Mouse (Mus musculus) heart, adult 2 months (tissue): ENCODE measurements around the gene Olfr328. TPM values are rescaled to one million over a fixed set of nuclear protein-coding genes. Genes with fewer than 3 reads are reported as not detected.
A peak's percentile ranks its signal among the peaks of the same experiment; 100 is the strongest.
"Not testable (repeated sequence)": the region's sequence is repeated elsewhere in the genome, so short reads cannot be mapped to it uniquely, and the experiment has no call there.

Experiments
- DNase-seq, 2 experiments: peaks; one replicate each; pipeline ENCODE4 v3.0.0; 2021
- H3K27ac ChIP-seq: fragments of 200-600 bp; 2 replicates; pipeline ENCODE4 v1.8.1; 2022
- H3K27me3 ChIP-seq: fragments of 200-500 bp; 2 replicates; pipeline ENCODE4 v1.6.1; 2012; ENCODE audit warnings: mild to moderate bottlenecking, low read length, inconsistent platforms, mixed read lengths; ENCODE audit not compliant: control insufficient read depth, insufficient read depth
- H3K36me3 ChIP-seq: fragments of 200-500 bp; 2 replicates; pipeline ENCODE4 v1.6.1; 2012; ENCODE audit warnings: low read length, inconsistent platforms; ENCODE audit not compliant: control insufficient read depth, insufficient read depth
- H3K4me1 ChIP-seq: fragments of 200-500 bp; 2 replicates; pipeline ENCODE4 v1.6.1; 2011; ENCODE audit warnings: low read length; ENCODE audit not compliant: control insufficient read depth, insufficient read depth
- H3K4me3 ChIP-seq: fragments of 200-600 bp; 2 replicates; pipeline ENCODE4 v1.8.1; 2022
- H3K79me2 ChIP-seq: fragments of 200-500 bp; replicated peaks from 2 replicates; pipeline ENCODE4 v1.6.1; 2012; ENCODE audit warnings: mild to moderate bottlenecking, inconsistent platforms, low read length, moderate library complexity, mixed read lengths; ENCODE audit not compliant: control insufficient read depth, insufficient read depth
- H3K9ac ChIP-seq: fragments of 200-500 bp; 2 replicates; pipeline ENCODE4 v1.6.1; 2012; ENCODE audit warnings: low read depth, mild to moderate bottlenecking, control low read depth, inconsistent platforms, low read length, mixed read lengths
- CTCF ChIP-seq: fragments of 200-600 bp; IDR thresholded peaks from 2 replicates; pipeline ENCODE4 v1.8.1; 2022; ENCODE audit warnings: antibody characterized with exemption, mild to moderate bottlenecking, moderate library complexity
- EP300 ChIP-seq: fragments of 200-500 bp; IDR thresholded peaks from 2 replicates; pipeline ENCODE4 v1.6.1; 2011; ENCODE audit warnings: low read depth, low read length, control low read depth; ENCODE audit not compliant: insufficient read depth
- POLR2A ChIP-seq: fragments of 200-500 bp; IDR thresholded peaks from 2 replicates; pipeline ENCODE4 v1.6.1; 2011; ENCODE audit warnings: mild to moderate bottlenecking, low read depth, low read length, control low read depth; ENCODE audit not compliant: insufficient read depth
- WGBS: fragments of 180-500 bp; shearing (Covaris S2); methylation state at CpG from one replicate; pipeline ENCODE4 v1.1.7; 2018; 5-methylcytosine and 5-hydroxymethylcytosine counted together
- intact Hi-C: fragments of 180-260 bp; cut with DNase I; formaldehyde crosslinking; loops from one replicate; pipeline ENCODE4 v1.15.1; 2025
- polyA plus RNA-seq: library from polyadenylated mRNA; depleted of rRNA; stranded (reverse); fragments of >200 nt; gene quantifications from 2 replicates; pipeline ENCODE4 v1.2.3, GENCODE M21; 2012; rRNA removed
- total RNA-seq, 2 experiments: library from RNA; stranded (reverse); gene quantifications; 2 replicates each; pipeline ENCODE4 v1.2.3; 2021

The Olfr328 gene
- total and polyA plus RNA-seq, 3 experiments, result not detected

- 57% methylated on average over 5 of the region's 5 CpGs for WGBS
- Histone ChIP-seq H3K36me3 (no peaks in the 10 kb centered on the region), H3K9ac (no peak within 1 kb of the TSS), H3K79me2 (no peaks in the 10 kb centered on the region), H3K27ac (no peak within 1 kb of the TSS), H3K4me1 (no peaks in the 10 kb centered on the region), H3K4me3 (no peak within 1 kb of the TSS), H3K27me3 (no peaks in the 10 kb centered on the region)
- TF ChIP-seq EP300 (no peak), POLR2A (no peak), CTCF (no peak)
- intact Hi-C loops, result no loop called here
- no peak for DNase-seq
Measured at GRCm38 (mm10) chr11:58546322-58546721, 9.1 kb downstream of the Olfr328 start, which contains the start of gene Olfr329-ps. Gene Olfr329-ps, minus strand, starts transcription at chr11:58546422.

DNA sequence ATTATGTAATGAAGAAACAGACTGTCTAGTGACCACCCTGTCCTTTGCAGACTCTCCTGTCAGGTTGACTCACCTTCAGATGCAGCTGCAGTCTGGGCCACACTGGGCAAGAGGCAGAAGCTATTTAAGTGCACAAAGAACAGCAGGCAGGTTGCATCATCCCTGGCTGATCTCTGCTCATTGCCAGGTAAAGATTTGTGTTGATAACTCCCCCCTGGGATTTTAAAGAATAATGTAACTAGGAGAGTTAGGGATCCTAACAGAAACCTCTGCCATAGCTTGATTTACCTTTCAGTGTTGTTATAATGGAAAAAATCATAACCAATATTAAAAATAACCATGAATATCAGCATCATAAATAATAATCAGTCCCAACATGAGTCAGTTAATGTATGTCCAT lies 20.7 kb downstream of the Olfr328 start, which contains the start of gene Olfr330:
Gene Olfr330, minus strand, starts transcription at position 101 of the 400 bp plus-strand sequence.
- H3K27me3 ChIP-seq, H3K36me3 ChIP-seq, H3K79me2 ChIP-seq, H3K4me1 ChIP-seq, H3K4me3 ChIP-seq, H3K9ac ChIP-seq, H3K27ac ChIP-seq, DNase-seq, intact Hi-C loops: not testable (repeated sequence)

- intact Hi-C loops, H3K4me1 ChIP-seq, H3K79me2 ChIP-seq, H3K27me3 ChIP-seq, H3K36me3 ChIP-seq, H3K4me3 ChIP-seq, H3K9ac ChIP-seq, H3K27ac ChIP-seq: not testable (repeated sequence)
- 87% methylated on average over 8 of the region's 9 CpGs for WGBS
- DNase-seq, result peak; percentile 8 to 33
Measured at GRCm38 (mm10) chr11:58519756-58520155, 35.7 kb downstream of the Olfr328 start.

DNA sequence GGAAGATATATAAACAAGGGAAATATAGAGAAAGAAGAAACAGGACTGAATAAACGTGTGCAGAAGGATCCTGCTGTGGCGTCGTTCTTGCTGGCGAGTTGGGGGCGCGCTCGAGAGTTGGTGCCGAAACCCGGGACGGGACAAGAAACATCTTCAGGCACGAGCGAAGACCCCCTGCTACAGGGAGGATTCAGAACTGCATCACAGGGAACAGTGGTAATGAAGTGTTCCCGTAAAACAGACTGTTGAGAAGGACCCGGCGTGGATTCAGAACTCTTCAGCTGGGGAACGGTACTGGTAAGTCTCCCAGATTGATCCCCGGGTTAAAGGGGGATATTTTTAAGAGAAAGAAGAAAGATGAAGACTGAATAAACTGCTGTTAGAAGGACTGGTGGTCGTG lies 36.5 kb downstream of the Olfr328 start:
- H3K27me3 ChIP-seq, intact Hi-C loops, H3K4me1 ChIP-seq, H3K4me3 ChIP-seq, H3K36me3 ChIP-seq, H3K9ac ChIP-seq, H3K27ac ChIP-seq, H3K79me2 ChIP-seq: not testable (repeated sequence)
- peak; percentile 61 to 77 for DNase-seq
- 93% methylated on average over 18 of the region's 18 CpGs for WGBS

DNA sequence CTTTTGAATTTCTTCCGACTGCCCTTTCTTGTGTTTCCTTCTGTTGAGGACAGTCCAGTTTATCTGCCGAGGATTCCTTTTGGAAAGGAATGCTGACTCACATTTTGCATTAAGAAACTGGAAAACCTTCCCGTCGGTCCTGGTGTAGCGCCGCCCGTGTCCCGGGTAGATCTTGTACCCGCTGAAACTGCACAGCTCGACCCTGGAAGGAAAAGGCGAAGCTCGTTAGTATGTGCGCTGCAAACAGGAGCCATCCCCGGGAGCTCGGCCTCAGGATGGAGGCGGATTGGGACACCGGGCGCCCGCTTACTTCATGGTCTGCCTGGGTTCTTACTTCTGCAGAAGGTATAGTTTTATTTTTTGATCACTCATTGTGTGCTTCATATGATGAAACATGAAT lies 46.4 kb downstream of the Olfr328 start:
- H3K27me3 ChIP-seq, intact Hi-C loops, H3K79me2 ChIP-seq, H3K4me3 ChIP-seq, H3K27ac ChIP-seq, H3K9ac ChIP-seq, H3K4me1 ChIP-seq, DNase-seq, H3K36me3 ChIP-seq: not testable (repeated sequence)
- WGBS, result 79% methylated on average over 19 of the region's 19 CpGs

GRCm38 (mm10) chr11:58502472-58502871 lies 53.0 kb downstream of the Olfr328 start, which contains the start of gene Olfr331:
Gene Olfr331, minus strand, starts transcription at chr11:58502572.
- intact Hi-C loops, H3K4me3 ChIP-seq: not testable (repeated sequence)

More at GRCm38 (mm10) chr11:58502472-58502871, 53.0 kb downstream of the Olfr328 start, which contains the start of gene Olfr331:
- DNase-seq, H3K79me2 ChIP-seq, H3K36me3 ChIP-seq, H3K27ac ChIP-seq, H3K27me3 ChIP-seq, H3K9ac ChIP-seq, H3K4me1 ChIP-seq: not testable (repeated sequence)

Other genes starting within 250 kb of the Olfr328 start
- 1 to 10 TPM; 3.1 to 4.4 TPM for gene Zfp692, start 248.6 kb downstream of the Olfr328 start, total RNA-seq
- 9.8 and 11.3 TPM in 2 replicates for gene Zfp692, start 248.6 kb downstream of the Olfr328 start, polyA plus RNA-seq
- gene Zfp672, start 225.3 kb downstream of the Olfr328 start, total RNA-seq, result 10 to 100 TPM; 41.9 to 48.7 TPM
- gene Zfp672, start 225.3 kb downstream of the Olfr328 start, polyA plus RNA-seq, result 33.8 and 38.4 TPM in 2 replicates
- 10 to 100 TPM; 28.4 to 33.9 TPM for gene Sh3bp5l, start 224.9 kb downstream of the Olfr328 start, total RNA-seq
- 22.8 and 30.4 TPM in 2 replicates for gene Sh3bp5l, start 224.9 kb downstream of the Olfr328 start, polyA plus RNA-seq
- not detected for gene Lypd8, start 176.6 kb downstream of the Olfr328 start, total RNA-seq
- 0.56 and 0.62 TPM in 2 replicates for gene Lypd8, start 176.6 kb downstream of the Olfr328 start, polyA plus RNA-seq
- not detected for gene 1810065E05Rik, start 134.5 kb downstream of the Olfr328 start, total RNA-seq
- gene 1810065E05Rik, start 134.5 kb downstream of the Olfr328 start, polyA plus RNA-seq, result not detected in 2 replicates
- gene Gm12253, start 123.1 kb downstream of the Olfr328 start, total RNA-seq, result not detected
- not detected in 2 replicates for gene Gm12253, start 123.1 kb downstream of the Olfr328 start, polyA plus RNA-seq
- not detected for gene Lypd9, start 102.7 kb downstream of the Olfr328 start, total RNA-seq
- gene Lypd9, start 102.7 kb downstream of the Olfr328 start, polyA plus RNA-seq, result not detected in 2 replicates
- not detected for gene Olfr30, start 93.4 kb downstream of the Olfr328 start, total RNA-seq
- not detected in 2 replicates for gene Olfr30, start 93.4 kb downstream of the Olfr328 start, polyA plus RNA-seq
- not detected for gene Olfr332, start 63.1 kb downstream of the Olfr328 start, total RNA-seq
- not detected in 2 replicates for gene Olfr332, start 63.1 kb downstream of the Olfr328 start, polyA plus RNA-seq
- gene Olfr331, start 53.1 kb downstream of the Olfr328 start, total RNA-seq, result not detected
- not detected in 2 replicates for gene Olfr331, start 53.1 kb downstream of the Olfr328 start, polyA plus RNA-seq
- not detected for gene Olfr330, start 20.8 kb downstream of the Olfr328 start, total RNA-seq
- not detected in 2 replicates for gene Olfr330, start 20.8 kb downstream of the Olfr328 start, polyA plus RNA-seq
- gene Olfr329-ps, start 9.2 kb downstream of the Olfr328 start, total RNA-seq, result not detected
- 0.15 and 0.27 TPM in 2 replicates for gene Olfr329-ps, start 9.2 kb downstream of the Olfr328 start, polyA plus RNA-seq
- not detected for gene Olfr224, start 14.9 kb upstream of the Olfr328 start, total RNA-seq
- 0.61 and 1.3 TPM in 2 replicates for gene Olfr224, start 14.9 kb upstream of the Olfr328 start, polyA plus RNA-seq
- not detected for gene Olfr325, start 22.1 kb upstream of the Olfr328 start, total RNA-seq
- gene Olfr325, start 22.1 kb upstream of the Olfr328 start, polyA plus RNA-seq, result not detected in 2 replicates
- not detected for gene Olfr324, start 39.5 kb upstream of the Olfr328 start, total RNA-seq
- not detected in 2 replicates for gene Olfr324, start 39.5 kb upstream of the Olfr328 start, polyA plus RNA-seq
- 10 to 100 TPM in 1 of 2 experiments, 1 to 10 TPM in 1; 7.6 to 11.4 TPM for gene 2210407C18Rik, start 60.4 kb upstream of the Olfr328 start, total RNA-seq
- gene 2210407C18Rik, start 60.4 kb upstream of the Olfr328 start, polyA plus RNA-seq, result 1.5 and 3.6 TPM in 2 replicates
- gene Olfr323, start 74.9 kb upstream of the Olfr328 start, total RNA-seq, result not detected
- not detected in 2 replicates for gene Olfr323, start 74.9 kb upstream of the Olfr328 start, polyA plus RNA-seq
- gene Trim58, start 84.8 kb upstream of the Olfr328 start, total RNA-seq, result under 1 TPM in 1 of 2 experiments, not detected in 1; 0.20 TPM
- 0.06 TPM in 1 of 2 replicates, not detected in the other for gene Trim58, start 84.8 kb upstream of the Olfr328 start, polyA plus RNA-seq
- gene Olfr322, start 103.1 kb upstream of the Olfr328 start, total RNA-seq, result not detected
- gene Olfr322, start 103.1 kb upstream of the Olfr328 start, polyA plus RNA-seq, result not detected in 2 replicates
- not detected for gene Olfr320, start 125.5 kb upstream of the Olfr328 start, total RNA-seq
- not detected in 2 replicates for gene Olfr320, start 125.5 kb upstream of the Olfr328 start, polyA plus RNA-seq
- gene Olfr319, start 143.5 kb upstream of the Olfr328 start, total RNA-seq, result not detected
- gene Olfr319, start 143.5 kb upstream of the Olfr328 start, polyA plus RNA-seq, result not detected in 2 replicates
- not detected for gene Olfr318, start 168.4 kb upstream of the Olfr328 start, total RNA-seq
- not detected in 2 replicates for gene Olfr318, start 168.4 kb upstream of the Olfr328 start, polyA plus RNA-seq
- not detected for gene Olfr317, start 183.6 kb upstream of the Olfr328 start, total RNA-seq
- gene Olfr317, start 183.6 kb upstream of the Olfr328 start, polyA plus RNA-seq, result not detected in 2 replicates
- not detected for gene Olfr316, start 197.1 kb upstream of the Olfr328 start, total RNA-seq
- not detected in 2 replicates for gene Olfr316, start 197.1 kb upstream of the Olfr328 start, polyA plus RNA-seq
- gene Olfr315, start 217.6 kb upstream of the Olfr328 start, total RNA-seq, result not detected
- gene Olfr315, start 217.6 kb upstream of the Olfr328 start, polyA plus RNA-seq, result not detected in 2 replicates
- gene Olfr314, start 227.3 kb upstream of the Olfr328 start, total RNA-seq, result not detected
- not detected in 2 replicates for gene Olfr314, start 227.3 kb upstream of the Olfr328 start, polyA plus RNA-seq
- gene Fam183b, start 246.3 kb upstream of the Olfr328 start, total RNA-seq, result not detected
- gene Fam183b, start 246.3 kb upstream of the Olfr328 start, polyA plus RNA-seq, result 0.76 and 0.78 TPM in 2 replicates